Mouse (Mus musculus) forebrain, embryonic 10.5 days (tissue): ENCODE data around the gene Padi6. TPM values are rescaled to one million over a fixed set of nuclear protein-coding genes. Genes with fewer than 3 reads are reported as not detected.

Source experiments
- DNase-seq: peaks from one replicate; pipeline ENCODE4 v3.0.0-alpha.2; 2017; ENCODE audit warnings: low spot score; ENCODE audit errors: extremely low spot score
- H3K27ac ChIP-seq: fragments of 300-500 bp; sonication (generic); 2 replicates; pipeline ENCODE4 v1.5.1; 2016; ENCODE audit warnings: mild to moderate bottlenecking
- H3K27me3 ChIP-seq: fragments of 300-500 bp; sonication (generic); 2 replicates; pipeline ENCODE4 v1.6.1; 2016; ENCODE audit warnings: mild to moderate bottlenecking; ENCODE audit not compliant: poor library complexity, severe bottlenecking
- H3K36me3 ChIP-seq: fragments of 300-500 bp; sonication (generic); replicated peaks from 2 replicates; pipeline ENCODE4 v1.6.1; 2016; ENCODE audit warnings: mild to moderate bottlenecking, moderate library complexity
- H3K4me1 ChIP-seq: fragments of 300-500 bp; sonication (generic); 2 replicates; pipeline ENCODE4 v1.6.1; 2016
- H3K4me3 ChIP-seq: fragments of 300-500 bp; sonication (generic); 2 replicates; pipeline ENCODE4 v1.5.1; 2016; ENCODE audit warnings: mild to moderate bottlenecking, moderate library complexity
- H3K9me3 ChIP-seq: fragments of 300-500 bp; sonication (generic); 2 replicates; pipeline ENCODE4 v1.6.1; 2016; ENCODE audit warnings: mild to moderate bottlenecking, moderate library complexity
- WGBS: fragments of 180-500 bp; shearing (Covaris S2); methylation state at CpG from one replicate; pipeline ENCODE4 v1.1.7; 2016; 5-methylcytosine and 5-hydroxymethylcytosine counted together
- polyA plus RNA-seq: library from polyadenylated mRNA; unstranded; fragments of >200 nt; fragmentation: Nextera tagmentation; extraction: Ambion mirVana; gene quantifications from 2 replicates; pipeline ENCODE4 v1.2.1, GENCODE M21; 2016

Gene Padi6
- not detected in 2 replicates for polyA plus RNA-seq

GRCm38 (mm10) chr4:140742543-140742942 is at the start of gene Padi6:
TSS of gene Padi6 (minus strand) at chr4:140742643.
- no peaks in the 10 kb centered on the region for H3K9me3 ChIP-seq
- no peak for DNase-seq
- H3K36me3 ChIP-seq, result no peaks in the 10 kb centered on the region
- H3K27me3 ChIP-seq, result peaks cover 15% of the 10 kb centered on the region; the same call in 1 of the 2 replicates
- H3K4me3 ChIP-seq, result no peak within 1 kb of the TSS
- peak within 1 kb of the TSS; percentile 20; the same call in 1 of the 2 replicates for H3K27ac ChIP-seq
- H3K4me1 ChIP-seq, result peaks cover 18% of the 10 kb centered on the region
- WGBS, result 87% methylated on average over 2 of the region's 2 CpGs

- no peak for DNase-seq
- Histone ChIP-seq H3K27ac (no peak overlapping the region), H3K27me3 (no peaks in the 10 kb centered on the region), H3K4me1 (0 out of 2 replicates have a peak, but pooled peaks cover 8% of the 10 kb centered on the region), H3K4me3 (no peak overlapping the region), H3K36me3 (no peaks in the 10 kb centered on the region), H3K9me3 (peaks cover 4% of the 10 kb centered on the region; the same call in 1 of the 2 replicates)
- 83% methylated on average over 16 of the region's 16 CpGs for WGBS
Measured at GRCm38 (mm10) chr4:140791071-140791470, 48.6 kb upstream of the Padi6 start.

GRCm38 (mm10) chr4:140789983-140790382 is 47.5 kb upstream of the Padi6 start:
- no peak for DNase-seq
- 92% methylated on average over 4 of the region's 4 CpGs for WGBS
- no peaks in the 10 kb centered on the region for H3K27me3 ChIP-seq

GRCm38 (mm10) chr4:140788983-140789382 is 46.5 kb upstream of the Padi6 start:
- no peak overlapping the region for H3K27ac ChIP-seq
- peaks cover 4% of the 10 kb centered on the region; the same call in 1 of the 2 replicates for H3K9me3 ChIP-seq
- 0 out of 2 replicates have a peak, but pooled peaks cover 8% of the 10 kb centered on the region for H3K4me1 ChIP-seq
- H3K27me3 ChIP-seq, result no peaks in the 10 kb centered on the region
- no peaks in the 10 kb centered on the region for H3K36me3 ChIP-seq
- WGBS, result 45% methylated on average over 6 of the region's 6 CpGs
- H3K4me3 ChIP-seq, result no peak overlapping the region
- DNase-seq, result peak; percentile 70

More at GRCm38 (mm10) chr4:140789983-140790382, 47.5 kb upstream of the Padi6 start:
- no peak overlapping the region for H3K4me3 ChIP-seq
- peaks cover 4% of the 10 kb centered on the region; the same call in 1 of the 2 replicates for H3K9me3 ChIP-seq
- H3K4me1 ChIP-seq, result 0 out of 2 replicates have a peak, but pooled peaks cover 8% of the 10 kb centered on the region
- no peak overlapping the region for H3K27ac ChIP-seq
- H3K36me3 ChIP-seq, result no peaks in the 10 kb centered on the region

GRCm38 (mm10) chr4:140788264-140788663 is 45.8 kb upstream of the Padi6 start:
- peaks cover 4% of the 10 kb centered on the region; the same call in 1 of the 2 replicates for H3K9me3 ChIP-seq
- 0 out of 2 replicates have a peak, but pooled peaks cover 4% of the 10 kb centered on the region for H3K4me1 ChIP-seq
- WGBS, result 84% methylated on average over 6 of the region's 6 CpGs
- H3K4me3 ChIP-seq, result no peak overlapping the region
- no peaks in the 10 kb centered on the region for H3K27me3 ChIP-seq
- H3K27ac ChIP-seq, result no peak overlapping the region
- no peaks in the 10 kb centered on the region for H3K36me3 ChIP-seq
- no peak for DNase-seq

- Histone ChIP-seq H3K36me3 (no peaks in the 10 kb centered on the region), H3K27ac (no peak overlapping the region), H3K27me3 (no peaks in the 10 kb centered on the region), H3K9me3 (peaks cover 4% of the 10 kb centered on the region; the same call in 1 of the 2 replicates), H3K4me3 (no peak overlapping the region), H3K4me1 (no peaks in the 10 kb centered on the region)
- WGBS, result 78% methylated on average over 4 of the region's 4 CpGs
- no peak for DNase-seq
Measured at GRCm38 (mm10) chr4:140787414-140787813, 45.0 kb upstream of the Padi6 start.

- Histone ChIP-seq H3K27ac (no peak overlapping the region), H3K36me3 (no peaks in the 10 kb centered on the region), H3K27me3 (no peaks in the 10 kb centered on the region), H3K9me3 (peaks cover 4% of the 10 kb centered on the region; the same call in 1 of the 2 replicates), H3K4me3 (no peak overlapping the region), H3K4me1 (no peaks in the 10 kb centered on the region)
- WGBS, result 80% methylated on average over 5 of the region's 5 CpGs
- no peak for DNase-seq
Measured at GRCm38 (mm10) chr4:140785217-140785616, 42.8 kb upstream of the Padi6 start.

- H3K27me3 ChIP-seq, result no peaks in the 10 kb centered on the region
- 92% methylated on average over 9 of the region's 9 CpGs for WGBS
- H3K9me3 ChIP-seq, result peaks cover 4% of the 10 kb centered on the region; the same call in 1 of the 2 replicates
- no peaks in the 10 kb centered on the region for H3K36me3 ChIP-seq
- DNase-seq, result no peak
- H3K4me3 ChIP-seq, result no peak overlapping the region
- H3K27ac ChIP-seq, result no peak overlapping the region
- H3K4me1 ChIP-seq, result no peaks in the 10 kb centered on the region
Measured at GRCm38 (mm10) chr4:140784292-140784945, 42.0 kb upstream of the Padi6 start.

- 92% methylated on average over 9 of the region's 9 CpGs for WGBS
- Histone ChIP-seq H3K27me3 (no peaks in the 10 kb centered on the region), H3K36me3 (no peaks in the 10 kb centered on the region), H3K9me3 (peaks cover 4% of the 10 kb centered on the region; the same call in 1 of the 2 replicates), H3K4me1 (no peaks in the 10 kb centered on the region), H3K4me3 (no peak overlapping the region), H3K27ac (no peak overlapping the region)
- no peak for DNase-seq
Measured at GRCm38 (mm10) chr4:140782821-140783220, 40.4 kb upstream of the Padi6 start.

- Histone ChIP-seq H3K36me3 (no peaks in the 10 kb centered on the region), H3K9me3 (no peaks in the 10 kb centered on the region), H3K27ac (no peak overlapping the region), H3K27me3 (no peaks in the 10 kb centered on the region), H3K4me1 (no peaks in the 10 kb centered on the region), H3K4me3 (no peak overlapping the region)
- 91% methylated on average over 14 of the region's 14 CpGs for WGBS
- DNase-seq, result no peak
Measured at GRCm38 (mm10) chr4:140780507-140780906, 38.1 kb upstream of the Padi6 start.

GRCm38 (mm10) chr4:140779803-140780397 is 37.5 kb upstream of the Padi6 start:
- Histone ChIP-seq H3K36me3 (no peaks in the 10 kb centered on the region), H3K9me3 (no peaks in the 10 kb centered on the region), H3K27ac (no peak overlapping the region), H3K4me3 (no peak overlapping the region), H3K4me1 (no peaks in the 10 kb centered on the region), H3K27me3 (no peaks in the 10 kb centered on the region)
- no peak for DNase-seq
- 74% methylated on average over 19 of the region's 19 CpGs for WGBS

GRCm38 (mm10) chr4:140776623-140777022 is 34.2 kb upstream of the Padi6 start:
- WGBS, result 86% methylated on average over 13 of the region's 13 CpGs
- H3K27me3 ChIP-seq, result no peaks in the 10 kb centered on the region
- no peak overlapping the region for H3K4me3 ChIP-seq
- H3K9me3 ChIP-seq, result no peaks in the 10 kb centered on the region
- peaks cover 5% of the 10 kb centered on the region; the same call in 1 of the 2 replicates for H3K4me1 ChIP-seq
- H3K27ac ChIP-seq, result no peak overlapping the region
- no peak for DNase-seq
- H3K36me3 ChIP-seq, result no peaks in the 10 kb centered on the region

GRCm38 (mm10) chr4:140775876-140776275 is 33.4 kb upstream of the Padi6 start:
- DNase-seq, result no peak
- Histone ChIP-seq H3K4me3 (no peak overlapping the region), H3K36me3 (no peaks in the 10 kb centered on the region), H3K27ac (no peak overlapping the region), H3K27me3 (no peaks in the 10 kb centered on the region), H3K4me1 (peaks cover 5% of the 10 kb centered on the region; the same call in 1 of the 2 replicates), H3K9me3 (no peaks in the 10 kb centered on the region)
- 93% methylated on average over 10 of the region's 10 CpGs for WGBS
